Mouse (Mus musculus) G1E (cell line): ENCODE measurements around the gene Kdm4a.

Experiments used
- CTCF ChIP-seq: IDR thresholded peaks from 2 replicates; pipeline ENCODE4 v1.5.1; 2012; ENCODE audit warnings: low read depth, low read length, inconsistent platforms, mixed read lengths
- POLR2AphosphoS5 ChIP-seq: IDR thresholded peaks from 2 replicates; pipeline ENCODE4 v1.6.1; 2012; ENCODE audit warnings: low read depth, low read length, inconsistent platforms; ENCODE audit not compliant: insufficient replicate concordance
- TAL1 ChIP-seq: conservative IDR thresholded peaks from 2 replicates; pipeline ENCODE4 v1.6.1; 2012; ENCODE audit warnings: low read depth, low read length, inconsistent platforms, mixed read lengths

GRCm38 (mm10) chr4:118092784-118093457, 86.9 kb downstream of the Kdm4a start:
- TF ChIP-seq CTCF, result no peak
- TF ChIP-seq TAL1, result no peak
- no peak for TF ChIP-seq POLR2AphosphoS5
